Mouse (Mus musculus) brain, embryonic 14.5 days (tissue): Measurements from ENCODE around the gene Traf2.

Experiments
- CTCF ChIP-seq: fragments of 200-500 bp; IDR thresholded peaks from 2 replicates; pipeline ENCODE4 v1.5.1; 2012; ENCODE audit warnings: inconsistent platforms, mild to moderate bottlenecking, moderate library complexity, borderline replicate concordance; ENCODE audit not compliant: insufficient read depth, insufficient read length; ENCODE audit errors: extremely low read depth
- POLR2A ChIP-seq: fragments of 200-500 bp; IDR thresholded peaks from 2 replicates; pipeline ENCODE4 v1.6.1; 2012; ENCODE audit warnings: mild to moderate bottlenecking, inconsistent platforms, borderline replicate concordance; ENCODE audit not compliant: poor library complexity, insufficient read depth, insufficient read length, severe bottlenecking; ENCODE audit errors: extremely low read depth

DNA sequence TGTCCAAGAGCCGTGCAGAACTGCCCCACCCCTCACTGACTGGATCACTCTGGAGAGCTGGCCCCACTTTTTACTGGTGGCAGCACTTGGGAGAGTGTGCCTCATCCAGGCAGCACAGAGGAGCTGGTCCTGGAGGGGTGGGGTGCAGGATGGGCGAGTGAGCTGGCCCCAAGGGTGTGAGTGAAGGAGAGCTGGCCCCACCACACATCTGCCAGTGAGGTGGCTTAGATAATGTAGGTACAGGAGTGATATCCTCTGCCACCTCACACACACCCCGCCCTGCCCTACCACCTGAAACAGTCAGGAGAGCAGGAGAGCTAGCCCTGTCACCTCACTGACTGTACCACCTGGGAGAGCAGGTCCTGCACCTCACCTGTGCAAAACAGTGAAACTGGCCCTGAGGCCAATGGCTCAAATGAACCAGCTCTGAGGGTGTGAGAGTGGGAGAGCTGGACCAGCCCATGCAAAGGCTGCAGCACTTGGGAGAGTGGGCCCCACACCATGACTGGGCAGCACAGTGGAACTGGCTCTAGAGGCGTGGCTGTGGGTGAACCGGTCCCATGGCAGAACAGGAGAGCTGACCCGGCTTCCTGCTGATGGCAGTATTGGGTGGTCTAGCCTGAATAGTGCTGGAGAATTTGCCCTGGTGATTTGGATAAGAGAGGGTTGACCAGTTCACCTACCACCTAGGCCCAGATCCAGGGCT is 58.6 kb downstream of the Traf2 start:
- TF ChIP-seq POLR2A (no peak), CTCF (no peak)
